Mouse (Mus musculus) ES-E14 (cell line): ENCODE measurements at regions not wholly inside any gene's neighbourhood (a gene's known extent, or its start where the extent isn't known, plus 50 kb on each side); places are given as distances from the start of the nearest gene placed in this dataset.

ENCODE experiments used
- HCFC1 ChIP-seq: IDR thresholded peaks from 2 replicates; pipeline ENCODE4 v1.6.1; 2012; ENCODE audit warnings: low read length, inconsistent platforms, borderline replicate concordance; ENCODE audit not compliant: insufficient read depth
- MAFK ChIP-seq: IDR thresholded peaks from 2 replicates; pipeline ENCODE4 v1.6.1; 2014; ENCODE audit warnings: mild to moderate bottlenecking, low read depth, low read length, inconsistent platforms; ENCODE audit not compliant: insufficient read depth
- ZC3H11A ChIP-seq: IDR thresholded peaks from 2 replicates; pipeline ENCODE4 v1.6.1; 2012; ENCODE audit warnings: low read depth, mild to moderate bottlenecking, inconsistent platforms, low read length, borderline replicate concordance
- ZNF384 ChIP-seq: IDR thresholded peaks from 2 replicates; pipeline ENCODE4 v1.6.1; 2012; ENCODE audit warnings: low read depth, low read length, inconsistent platforms

GRCm38 (mm10) chr11:17658289-17658688 lies 295.4 kb downstream of the Etaa1 start:
- TF ChIP-seq HCFC1, result no peak
- no peak for TF ChIP-seq ZC3H11A
- no peak for TF ChIP-seq MAFK
- TF ChIP-seq ZNF384, result no peak
